Mouse (Mus musculus) gastrocnemius, postnatal 36 days (tissue): ENCODE results near the gene Slc6a9. TPM values are rescaled to one million over a fixed set of nuclear protein-coding genes. Genes with fewer than 3 reads are reported as not detected.

Source experiments
- DNase-seq, 2 experiments: peaks; one replicate each; pipeline ENCODE4 v3.0.0; 2022
- intact Hi-C: fragments of 180-260 bp; cut with DNase I; formaldehyde crosslinking; loops from one replicate; pipeline ENCODE4 v1.15.1; 2025
- total RNA-seq, 2 experiments: library from RNA; stranded (reverse); gene quantifications; 2 replicates each; pipeline ENCODE4 v1.2.3; 2021

The Slc6a9 gene
- total RNA-seq, 2 experiments from 2014 or later: 5.0 to 6.0 TPM

DNA sequence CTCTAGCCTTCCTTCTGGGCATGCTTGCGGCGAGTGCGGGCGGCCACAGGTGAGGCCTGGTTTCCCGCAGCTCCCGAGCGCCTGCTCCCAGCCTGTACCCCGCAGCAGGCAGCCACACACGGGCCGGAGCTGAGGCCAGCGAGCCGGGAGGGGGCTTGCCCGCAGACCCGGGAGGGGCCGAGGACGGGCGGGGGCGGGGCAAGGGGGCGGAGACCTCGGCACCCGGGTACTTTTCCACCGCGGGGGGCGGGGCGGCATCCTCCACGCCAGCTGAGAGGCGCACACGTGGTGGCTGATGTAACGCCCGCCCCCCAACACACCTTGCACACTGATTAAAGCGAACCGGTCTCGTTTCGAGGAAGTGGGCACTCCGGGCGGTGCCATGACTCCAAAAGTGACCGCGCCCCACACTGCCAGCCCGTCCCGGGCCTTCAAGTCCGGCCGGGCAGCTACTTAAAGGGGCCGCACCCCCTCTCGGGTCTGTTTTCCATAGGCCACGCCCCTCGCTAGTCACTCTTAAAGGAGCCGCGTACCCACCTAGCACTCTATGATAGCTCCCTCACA lies 2.0 kb downstream of the Slc6a9 start:
- peak; percentile 79 to 86 for DNase-seq
- intact Hi-C loops: loop anchor here (5.0 kb wide), 1 partner anchor 81 kb away; no protein-coding TSS in a partner anchor

DNA sequence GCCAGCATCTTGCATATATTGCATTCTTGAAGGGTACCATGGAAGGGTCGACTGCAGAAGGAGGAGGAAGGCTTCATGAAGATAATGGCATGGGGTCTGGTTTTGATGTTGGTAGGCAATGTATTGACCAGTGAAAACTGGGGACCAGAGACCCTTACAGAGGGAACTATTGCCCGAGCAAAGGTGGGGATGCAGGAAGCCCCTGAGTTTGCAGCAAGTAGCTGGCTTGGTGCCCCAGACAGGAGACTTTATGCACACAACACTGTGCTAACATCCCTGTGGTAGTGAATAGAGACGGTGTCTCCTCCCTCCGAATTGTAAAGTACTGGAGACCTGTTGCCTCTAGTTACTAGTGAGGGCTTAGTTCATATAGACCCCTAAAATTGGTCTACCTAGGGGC lies 3.0 kb downstream of the Slc6a9 start:
- DNase-seq: no peak
- intact Hi-C loops: loop anchor here (5.0 kb wide), 1 partner anchor 80 kb away; no protein-coding TSS in a partner anchor

DNA sequence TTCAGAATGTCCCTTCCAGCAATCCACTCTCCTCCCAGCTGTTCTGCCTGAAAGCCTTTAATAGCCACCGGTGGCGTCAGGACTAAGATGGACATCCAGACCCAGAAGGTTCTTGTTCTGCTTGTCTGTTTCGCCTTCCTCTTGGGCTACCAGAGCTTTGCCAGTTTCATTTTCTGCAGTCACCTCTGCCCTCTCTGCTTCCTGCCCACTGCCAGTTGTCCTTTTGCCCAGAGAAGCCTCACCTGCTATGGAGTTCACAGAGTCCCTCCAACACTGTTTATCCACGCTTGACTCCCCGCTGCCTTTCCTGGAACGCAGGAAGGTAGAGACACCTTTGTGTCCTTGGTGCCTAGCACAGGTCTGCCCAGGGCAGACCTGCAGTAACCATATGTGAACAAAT lies 5.1 kb downstream of the Slc6a9 start:
- no peak for DNase-seq
- intact Hi-C loops: loop anchor here (5.0 kb wide), 1 partner anchor 78 kb away; no protein-coding TSS in a partner anchor

DNA sequence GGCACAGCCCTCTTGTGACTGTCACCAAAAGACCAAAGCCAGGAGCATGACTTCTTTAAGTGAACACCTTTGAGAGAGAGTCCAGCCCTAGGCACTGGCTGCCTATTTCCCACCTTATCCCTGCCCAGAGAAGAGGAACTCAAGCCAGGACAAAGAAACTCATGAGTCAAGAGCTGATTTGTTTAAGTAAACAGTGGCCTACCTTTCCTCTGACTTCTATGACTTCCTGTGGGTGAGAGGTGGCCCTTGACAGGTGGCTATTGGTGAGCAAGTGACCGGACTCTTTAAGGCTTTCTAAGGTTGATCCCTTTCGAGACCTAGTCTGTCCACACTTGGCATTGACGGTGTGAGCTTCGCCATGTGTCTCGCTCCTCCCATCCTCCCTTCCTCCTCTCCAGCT lies 6.5 kb downstream of the Slc6a9 start:
- intact Hi-C loops: no loop called here
- no peak for DNase-seq

DNA sequence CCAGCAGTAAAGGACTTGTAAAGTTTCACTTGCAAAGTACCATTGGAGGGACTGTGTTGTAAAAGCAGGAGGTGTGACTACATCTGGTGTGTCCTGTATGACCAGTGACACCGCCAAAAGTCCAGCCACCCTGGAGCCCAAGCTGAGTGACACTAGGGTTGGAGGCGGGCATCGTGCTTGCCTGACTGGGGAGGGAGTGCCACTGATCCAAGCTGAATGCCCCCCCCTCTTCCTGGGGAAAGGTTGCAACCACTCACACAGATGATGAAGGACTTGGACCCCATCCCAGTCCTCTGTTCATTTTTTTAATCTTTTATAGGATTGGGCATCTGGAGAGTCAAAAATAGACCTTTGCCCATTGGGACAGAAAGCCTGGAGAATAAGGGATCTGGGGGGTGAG lies 7.3 kb downstream of the Slc6a9 start:
- intact Hi-C loops: no loop called here

DNA sequence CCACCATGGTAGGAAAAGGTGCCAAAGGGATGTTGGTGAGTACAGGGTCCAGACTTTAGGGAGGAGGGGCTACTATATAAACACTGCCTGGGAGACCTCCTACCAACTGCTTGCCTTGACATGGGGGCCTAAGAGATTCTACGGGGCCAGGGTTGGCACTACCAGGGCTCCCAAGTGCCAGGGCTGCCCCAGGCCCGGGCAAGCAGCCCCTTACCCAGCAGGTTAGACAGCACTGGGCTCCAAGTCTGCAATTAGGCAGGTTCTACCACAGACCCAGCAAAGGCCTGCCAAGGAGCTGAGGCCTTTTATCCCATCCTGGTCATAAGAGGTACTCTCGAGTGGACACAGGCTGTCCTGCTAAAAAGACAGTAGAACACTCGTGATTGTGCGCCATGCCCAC lies 8.8 kb downstream of the Slc6a9 start:
- no peak for DNase-seq
- intact Hi-C loops: no loop called here

More for the DNA sequence above, 7.3 kb downstream of the Slc6a9 start:
- no peak for DNase-seq

DNA sequence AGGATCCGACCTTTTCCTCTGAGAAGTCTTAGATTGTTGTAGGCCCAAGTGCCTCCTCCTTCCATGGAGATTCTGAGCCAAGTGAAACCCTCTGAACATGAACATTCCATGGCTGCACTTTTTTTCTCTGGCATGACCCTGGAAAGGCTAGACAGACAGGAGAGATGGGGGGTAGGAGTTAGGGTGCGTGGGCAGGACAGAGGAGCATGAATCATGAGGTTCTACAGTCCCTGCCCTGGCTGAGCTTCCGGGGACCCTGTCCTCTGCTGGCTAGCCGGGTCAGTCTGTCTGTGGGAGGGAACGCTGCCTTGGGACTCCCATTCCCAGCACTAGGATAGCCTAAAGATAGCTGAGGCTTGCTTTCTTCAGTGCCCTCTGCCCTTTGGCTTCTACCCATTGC lies 10.2 kb downstream of the Slc6a9 start:
- intact Hi-C loops: no loop called here
- no peak for DNase-seq

DNA sequence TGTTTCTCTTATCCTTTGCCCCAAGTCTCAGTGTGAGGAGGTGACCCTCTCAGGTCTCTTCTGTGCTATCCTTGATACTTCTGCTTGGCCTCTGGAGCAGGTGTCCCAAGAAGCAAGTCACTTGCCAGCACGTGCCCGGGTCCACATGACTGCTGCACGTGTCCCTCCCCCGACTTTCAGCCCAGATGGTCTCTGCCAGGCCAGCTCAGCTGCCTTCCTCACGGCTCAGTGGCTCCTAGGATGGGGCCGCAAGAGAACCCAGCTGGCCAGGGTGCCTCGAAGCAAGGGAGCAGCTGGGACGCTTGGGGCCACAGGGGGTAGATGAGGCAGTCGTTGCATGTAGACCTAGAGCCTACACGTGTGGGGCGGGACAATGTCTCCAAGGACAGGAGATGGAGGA lies 11.0 kb downstream of the Slc6a9 start:
- intact Hi-C loops: no loop called here

DNA sequence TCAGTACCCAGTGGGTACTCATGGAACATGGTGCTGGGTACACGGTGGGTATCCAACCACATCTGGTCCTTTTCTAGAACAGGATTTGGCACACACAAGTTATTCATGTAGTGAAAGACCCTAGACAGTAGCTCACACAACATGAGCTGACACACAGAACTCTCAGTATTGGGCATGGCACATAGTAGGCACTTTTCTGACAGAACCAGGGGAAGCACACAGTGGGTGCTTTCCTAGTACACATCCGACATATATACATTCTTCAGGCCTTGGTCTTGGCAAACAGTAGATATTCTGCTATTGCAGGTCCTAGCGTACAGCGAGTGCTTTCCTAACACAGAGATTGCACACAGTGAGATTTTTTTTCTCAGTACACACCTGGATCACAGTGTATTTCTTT lies 12.0 kb downstream of the Slc6a9 start:
- no peak for DNase-seq
- intact Hi-C loops: no loop called here

More for the DNA sequence above, 11.0 kb downstream of the Slc6a9 start:
- no peak for DNase-seq

DNA sequence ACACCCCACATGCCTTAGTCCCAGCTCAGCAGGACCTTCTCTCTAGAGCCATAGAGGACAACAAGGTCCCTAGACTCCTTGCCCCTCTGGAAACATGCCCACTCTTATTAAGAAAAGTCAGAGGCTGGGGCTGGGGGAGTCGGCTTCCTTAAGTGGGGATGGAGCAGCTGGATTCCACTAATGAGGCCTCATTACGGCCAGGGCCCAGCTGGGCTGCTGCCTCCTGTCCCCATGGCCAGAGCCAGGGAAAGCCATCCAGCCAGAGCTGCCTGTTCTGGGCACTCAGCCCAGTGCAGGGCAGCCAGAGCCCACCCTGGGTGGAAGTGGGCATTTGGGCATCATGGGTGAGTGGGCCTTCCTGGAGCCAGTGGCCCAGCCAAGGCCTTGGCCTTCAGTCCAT lies 12.7 kb downstream of the Slc6a9 start:
- DNase-seq: peak in 1 of 2 experiments; percentile 0
- intact Hi-C loops: no loop called here

DNA sequence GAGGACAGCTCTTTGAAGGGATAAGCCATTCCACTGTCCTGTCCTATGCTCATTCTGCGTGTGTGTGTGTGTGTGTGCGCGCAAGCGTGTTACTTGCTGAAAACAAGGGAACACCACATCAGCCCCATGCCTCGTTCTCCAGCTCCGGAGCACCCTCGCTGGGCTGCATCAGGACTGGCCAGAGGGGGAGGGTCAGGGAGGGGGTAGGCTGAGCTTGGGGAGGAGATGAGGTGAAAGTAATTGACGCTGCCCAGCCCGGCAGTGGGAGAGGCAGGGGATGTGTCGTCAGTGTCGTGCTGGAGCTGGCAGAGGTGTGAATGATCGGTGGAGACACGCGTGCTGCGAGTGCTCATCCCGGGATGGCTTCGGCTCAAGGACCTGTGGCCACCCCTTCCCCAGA lies 14.8 kb downstream of the Slc6a9 start:
- intact Hi-C loops: no loop called here
- no peak for DNase-seq

DNA sequence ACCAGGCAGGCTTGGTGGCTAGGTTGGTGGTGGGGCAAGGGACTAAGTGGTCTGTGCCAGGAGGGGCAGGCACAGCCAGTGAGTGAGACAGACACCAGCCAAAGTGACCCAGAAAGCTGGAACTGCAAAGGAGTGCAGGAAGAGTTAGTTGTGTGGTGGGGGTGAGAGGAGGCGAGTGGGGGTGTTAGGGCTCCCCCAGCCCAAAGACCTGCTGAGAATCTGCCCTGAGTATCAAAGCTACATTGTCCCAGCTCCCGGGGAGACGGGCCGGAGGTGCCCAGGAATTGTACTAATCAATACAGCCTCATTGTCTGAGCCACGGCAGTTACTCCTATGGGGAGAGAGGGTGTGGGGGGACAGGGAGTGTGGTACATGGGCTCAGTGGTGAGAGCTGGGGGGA lies 15.2 kb downstream of the Slc6a9 start:
- no peak for DNase-seq
- intact Hi-C loops: no loop called here

DNA sequence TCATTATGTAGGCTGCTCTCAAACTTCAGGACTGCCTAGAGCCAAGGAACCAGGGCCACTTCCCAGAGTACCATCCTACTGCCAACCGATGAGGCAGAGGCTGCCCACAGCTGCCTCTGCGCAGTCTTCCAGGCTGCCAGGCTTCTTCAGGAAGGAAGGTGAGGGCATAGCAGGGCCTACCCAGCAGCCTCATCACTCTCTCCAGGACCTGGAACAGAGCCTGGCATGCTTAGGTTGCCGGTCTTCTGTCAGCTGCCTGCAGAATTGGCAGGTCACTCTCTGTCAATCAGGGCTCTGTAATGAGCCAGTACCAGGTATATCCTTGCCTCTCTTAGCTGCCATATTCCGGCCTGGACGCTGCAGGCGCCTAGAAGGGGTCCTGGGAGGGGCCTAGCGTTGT lies 15.9 kb downstream of the Slc6a9 start:
- peak in 1 of 2 experiments; percentile 42 for DNase-seq
- intact Hi-C loops: no loop called here

DNA sequence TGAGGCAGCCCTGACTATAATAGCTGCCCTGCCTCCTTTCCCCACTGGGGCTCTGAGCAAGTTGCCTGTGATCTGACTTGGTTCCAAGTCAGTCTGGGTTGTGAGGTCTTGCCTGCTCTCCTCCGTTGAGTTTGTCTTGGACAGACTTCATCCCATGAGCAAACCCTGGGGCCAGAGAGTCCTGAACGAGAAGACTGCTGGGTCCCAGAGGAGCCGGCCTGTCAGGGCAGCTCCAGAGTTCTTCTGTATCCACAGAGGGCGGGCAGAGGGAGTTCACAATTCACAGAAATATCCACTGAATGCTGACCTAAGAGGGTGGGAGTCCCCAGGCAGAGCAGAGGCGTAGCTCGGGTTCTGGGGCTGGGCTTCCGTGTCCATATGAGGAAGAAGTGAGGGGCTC lies 16.6 kb downstream of the Slc6a9 start:
- intact Hi-C loops: no loop called here
- DNase-seq: no peak

DNA sequence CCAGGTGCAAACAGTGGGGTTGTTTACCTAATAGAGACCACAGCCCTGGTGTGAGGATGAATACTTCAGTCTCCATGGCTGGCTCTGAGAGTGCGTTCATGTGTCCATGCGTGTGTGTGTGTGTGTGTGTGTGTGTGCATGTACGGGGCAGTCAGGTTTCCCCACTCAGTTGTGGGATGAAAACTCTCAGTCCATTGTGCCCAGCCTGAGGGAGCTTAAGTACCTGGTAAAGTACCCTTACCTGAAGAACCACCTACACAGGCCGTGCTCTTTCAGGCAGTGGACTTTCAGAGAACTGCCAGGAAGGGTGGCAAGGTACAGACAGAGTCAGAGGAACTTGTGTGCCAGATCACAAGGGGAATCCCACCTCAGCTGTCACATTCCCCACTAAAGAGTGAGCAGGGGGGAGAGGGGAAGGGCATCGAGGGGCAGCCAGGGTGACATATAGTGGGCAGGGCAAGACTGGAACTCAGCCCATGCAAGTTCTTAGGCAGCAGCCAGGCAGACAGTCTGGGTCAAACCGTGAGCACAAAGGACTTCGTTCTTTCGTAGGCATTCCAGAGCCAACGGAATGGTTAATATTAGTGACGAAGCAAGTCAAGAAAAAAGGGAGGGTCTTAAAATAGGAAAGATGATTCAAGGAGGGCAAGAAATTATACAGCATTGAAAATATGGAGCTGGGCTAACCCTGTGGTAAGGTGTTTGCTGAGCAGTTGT lies 18.0 kb downstream of the Slc6a9 start:
- DNase-seq: no peak
- intact Hi-C loops: no loop called here

DNA sequence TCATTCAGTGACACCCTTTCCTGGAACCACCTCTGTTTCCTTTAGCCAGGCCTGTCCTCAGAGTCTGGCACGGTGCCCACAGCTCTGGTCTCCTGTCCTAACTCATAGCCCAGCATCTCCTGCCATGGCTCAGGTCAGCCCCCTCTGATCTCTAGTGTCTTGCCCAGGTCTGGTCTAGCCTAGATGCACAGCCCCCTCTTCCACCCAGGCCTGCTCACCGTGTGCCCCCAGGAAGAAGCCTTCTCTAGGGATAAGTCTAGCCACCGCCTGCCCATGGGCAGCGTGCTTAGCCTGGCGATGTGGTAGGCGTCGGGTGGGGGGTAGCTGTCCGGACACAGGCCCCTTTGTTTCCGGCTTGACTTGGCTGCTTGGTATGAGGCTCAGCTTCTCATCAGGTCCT lies 20.8 kb downstream of the Slc6a9 start:
- no peak for DNase-seq
- intact Hi-C loops: no loop called here

DNA sequence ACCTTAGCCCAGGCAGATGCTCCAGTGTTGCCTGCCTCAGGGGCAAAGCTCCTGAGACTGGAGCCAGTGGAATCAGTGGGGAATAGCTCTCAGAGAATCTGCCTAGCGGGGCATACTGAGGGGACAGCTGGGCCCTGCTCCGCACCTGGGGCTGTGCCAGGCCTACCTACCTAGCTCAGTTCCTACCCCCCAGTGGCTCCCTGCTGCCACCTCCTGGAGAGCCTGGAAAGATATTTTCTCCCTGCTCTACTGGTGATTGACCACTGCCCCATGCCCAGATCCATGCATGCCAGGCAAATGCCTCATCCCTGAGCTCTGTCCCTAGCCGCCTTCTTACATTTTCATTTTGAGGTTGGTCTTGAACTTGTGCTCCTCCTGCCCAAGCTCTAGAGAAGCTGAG lies 24.5 kb downstream of the Slc6a9 start:
- DNase-seq: peak; percentile 45 to 68
- intact Hi-C loops: loop anchor here (2.0 kb wide), 1 partner anchor 30 kb away; no protein-coding TSS in a partner anchor

DNA sequence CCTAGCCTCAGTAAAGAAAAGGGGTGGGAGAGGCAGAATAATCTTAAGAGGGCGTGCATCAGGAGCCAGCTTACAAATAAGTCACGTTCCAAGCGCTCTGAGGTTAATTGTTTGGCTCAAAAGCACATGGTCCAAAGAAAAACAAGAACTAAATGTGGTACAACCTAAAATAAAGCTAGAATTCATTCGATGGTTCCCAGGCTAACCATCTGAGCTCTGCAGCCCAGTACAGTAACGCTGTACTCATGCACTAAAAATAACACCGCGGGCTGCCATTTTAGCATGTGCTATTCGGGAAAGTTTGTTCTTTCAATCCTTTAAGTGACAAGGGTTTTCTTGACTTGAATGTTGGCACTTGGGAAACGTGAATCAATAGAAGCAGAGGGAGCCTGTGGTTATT lies 26.3 kb downstream of the Slc6a9 start:
- intact Hi-C loops: loop anchor here (10.0 kb wide), 1 partner anchor 146 kb away; no protein-coding TSS in a partner anchor
- DNase-seq: no peak

DNA sequence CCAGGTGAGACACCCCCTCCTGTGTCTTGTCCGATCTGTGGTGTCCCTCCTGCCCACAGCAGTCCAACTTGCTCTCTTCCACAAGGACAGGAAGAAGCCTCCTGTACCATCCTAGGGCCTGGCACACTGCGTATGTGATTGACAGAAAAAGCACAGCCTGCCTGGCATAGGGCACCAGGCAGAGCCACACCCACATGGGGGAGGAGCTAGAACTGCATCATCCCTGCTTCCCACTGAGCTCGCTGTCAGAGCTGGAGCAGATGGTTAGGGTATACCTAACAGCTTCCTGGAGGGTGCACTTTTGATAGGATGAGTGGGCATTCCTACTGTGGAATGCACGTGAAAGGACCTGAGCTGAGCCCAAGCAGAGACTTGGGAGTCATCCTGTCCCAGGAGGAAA lies 28.5 kb downstream of the Slc6a9 start:
- intact Hi-C loops: loop anchor here (10.0 kb wide), 1 partner anchor 148 kb away; no protein-coding TSS in a partner anchor

DNA sequence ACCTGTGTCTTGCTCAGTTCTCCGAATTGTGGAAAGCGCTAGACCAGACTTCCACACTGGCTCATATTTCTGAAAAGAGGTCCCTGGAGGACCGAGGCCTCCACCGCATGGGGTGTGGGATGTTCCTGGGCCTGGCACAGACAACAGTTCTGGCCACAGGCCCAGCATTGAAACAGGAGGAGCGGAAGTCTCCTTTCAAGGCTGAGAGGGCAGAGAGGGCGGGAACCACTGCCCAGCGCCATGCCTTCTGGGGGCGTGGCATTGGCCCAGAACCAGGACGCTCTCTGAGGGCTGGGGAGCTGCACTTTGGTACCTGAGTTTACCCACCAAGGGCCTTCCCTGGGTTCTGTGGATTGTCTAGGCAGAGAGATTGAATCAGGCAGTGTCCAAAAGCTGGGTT lies 31.8 kb downstream of the Slc6a9 start:
- peak; percentile 69 to 73 for DNase-seq
- intact Hi-C loops: loop anchor here (10.0 kb wide), 1 partner anchor 151 kb away; no protein-coding TSS in a partner anchor

More for the DNA sequence above, 28.5 kb downstream of the Slc6a9 start:
- DNase-seq: no peak

DNA sequence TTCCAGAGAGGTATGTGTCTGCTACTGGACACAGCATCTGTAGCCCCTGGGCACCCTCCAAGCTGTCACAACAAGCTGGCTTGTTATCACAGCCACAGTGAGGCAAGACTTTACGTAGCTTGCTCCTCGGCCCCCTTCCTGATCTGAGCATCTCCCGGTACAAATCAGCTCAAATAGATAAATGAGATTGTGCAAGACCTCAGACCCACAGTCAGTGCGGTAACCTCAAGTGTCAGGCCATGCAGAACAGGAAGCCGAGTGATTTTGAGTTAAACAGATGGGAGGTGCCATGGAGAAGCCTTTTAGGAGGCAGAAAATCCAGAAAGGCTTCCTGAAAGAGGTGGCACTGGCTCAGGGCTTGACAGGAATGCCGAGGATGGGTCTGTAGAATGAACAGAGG lies 32.7 kb downstream of the Slc6a9 start:
- intact Hi-C loops: loop anchor here (10.0 kb wide), 1 partner anchor 152 kb away; no protein-coding TSS in a partner anchor
- no peak for DNase-seq

DNA sequence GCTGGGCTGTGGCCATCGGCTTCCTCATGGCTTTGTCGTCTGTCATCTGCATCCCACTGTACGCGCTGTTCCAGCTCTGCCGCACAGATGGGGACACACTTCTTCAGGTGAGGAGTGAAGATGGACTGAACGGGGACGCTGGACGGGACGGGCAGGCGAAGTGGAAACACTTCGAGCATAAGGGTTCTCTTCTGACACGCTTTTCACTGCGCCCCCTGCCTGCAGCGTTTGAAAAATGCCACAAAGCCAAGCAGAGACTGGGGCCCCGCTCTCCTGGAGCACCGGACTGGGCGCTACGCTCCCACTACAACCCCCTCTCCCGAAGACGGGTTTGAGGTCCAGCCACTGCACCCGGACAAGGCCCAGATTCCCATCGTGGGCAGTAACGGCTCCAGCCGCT lies 33.5 kb downstream of the Slc6a9 start:
- peak; percentile 47 to 54 for DNase-seq
- intact Hi-C loops: loop anchor here (10.0 kb wide), 1 partner anchor 153 kb away; no protein-coding TSS in a partner anchor
